Mouse (Mus musculus) embryonic facial prominence, embryonic 10.5 days (tissue): ENCODE measurements at regions not wholly inside any gene's neighbourhood (a gene's known extent, or its start where the extent isn't known, plus 50 kb on each side); places are given as distances from the start of the nearest gene placed in this dataset.
A peak's percentile ranks its signal among the peaks of the same experiment; 100 is the strongest.
"Not testable (repeated sequence)": the region's sequence is repeated elsewhere in the genome, so short reads cannot be mapped to it uniquely, and the experiment has no call there.

Experiments
- DNase-seq: peaks from one replicate; pipeline ENCODE4 v3.0.0-alpha.2; 2017; ENCODE audit warnings: low spot score
- H3K27ac ChIP-seq: fragments of 300-500 bp; sonication (generic); replicated peaks from 2 replicates; pipeline ENCODE4 v1.5.1; 2016; ENCODE audit warnings: mild to moderate bottlenecking
- H3K27me3 ChIP-seq: fragments of 300-500 bp; sonication (generic); replicated peaks from 2 replicates; pipeline ENCODE4 v1.6.1; 2016; ENCODE audit warnings: low read depth, mild to moderate bottlenecking; ENCODE audit not compliant: poor library complexity, severe bottlenecking
- H3K36me3 ChIP-seq: fragments of 300-500 bp; sonication (generic); replicated peaks from 2 replicates; pipeline ENCODE4 v1.6.1; 2016; ENCODE audit warnings: mild to moderate bottlenecking, moderate library complexity
- H3K4me1 ChIP-seq: fragments of 300-500 bp; sonication (generic); 2 replicates; pipeline ENCODE4 v1.6.1; 2016
- H3K4me3 ChIP-seq: fragments of 300-500 bp; sonication (generic); 2 replicates; pipeline ENCODE4 v1.5.1; 2016; ENCODE audit warnings: mild to moderate bottlenecking, moderate library complexity
- H3K9me3 ChIP-seq: fragments of 300-500 bp; sonication (generic); 2 replicates; pipeline ENCODE4 v1.6.1; 2016; ENCODE audit warnings: mild to moderate bottlenecking
- WGBS: fragments of 180-500 bp; shearing (Covaris S2); methylation state at CpG from one replicate; pipeline ENCODE4 v1.1.7; 2016; 5-methylcytosine and 5-hydroxymethylcytosine counted together

DNA sequence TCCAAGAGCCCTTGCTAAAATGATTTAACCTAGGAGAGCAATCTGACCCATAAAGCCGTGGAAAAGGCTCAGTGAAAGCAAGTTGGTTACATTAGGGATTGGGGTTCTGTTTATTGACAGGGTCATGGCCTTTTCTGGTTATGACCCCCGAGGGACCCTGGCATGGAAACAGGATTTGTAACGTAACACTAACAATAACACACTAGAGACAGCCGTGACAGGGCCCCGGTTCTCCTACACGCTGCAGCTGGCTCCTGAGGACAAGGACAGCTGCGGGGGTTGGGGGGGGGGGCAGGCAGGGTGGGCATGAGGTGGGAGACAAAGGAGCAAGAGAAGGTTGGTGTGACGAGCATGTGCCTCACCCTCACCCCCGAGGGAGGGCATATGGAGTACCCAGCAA is 300.4 kb downstream of the Ets1 start:
- Histone ChIP-seq H3K9me3 (no peaks in the 10 kb centered on the region), H3K4me3 (no peak overlapping the region), H3K4me1 (peaks cover 34% of the 10 kb centered on the region), H3K36me3 (no peaks in the 10 kb centered on the region), H3K27ac (no peak overlapping the region), H3K27me3 (peaks cover 48% of the 10 kb centered on the region)
- DNase-seq, result peak; percentile 69
- 22% methylated on average over 9 of the region's 9 CpGs for WGBS

- Histone ChIP-seq H3K27me3 (peaks cover 48% of the 10 kb centered on the region), H3K9me3 (no peaks in the 10 kb centered on the region), H3K36me3 (no peaks in the 10 kb centered on the region), H3K4me1 (peaks cover 34% of the 10 kb centered on the region), H3K27ac (no peak overlapping the region), H3K4me3 (no peak overlapping the region)
- no peak for DNase-seq
- WGBS, result 80% methylated on average over 7 of the region's 7 CpGs
Observed at GRCm38 (mm10) chr9:32937391-32937790, 301.4 kb downstream of the Ets1 start.

DNA sequence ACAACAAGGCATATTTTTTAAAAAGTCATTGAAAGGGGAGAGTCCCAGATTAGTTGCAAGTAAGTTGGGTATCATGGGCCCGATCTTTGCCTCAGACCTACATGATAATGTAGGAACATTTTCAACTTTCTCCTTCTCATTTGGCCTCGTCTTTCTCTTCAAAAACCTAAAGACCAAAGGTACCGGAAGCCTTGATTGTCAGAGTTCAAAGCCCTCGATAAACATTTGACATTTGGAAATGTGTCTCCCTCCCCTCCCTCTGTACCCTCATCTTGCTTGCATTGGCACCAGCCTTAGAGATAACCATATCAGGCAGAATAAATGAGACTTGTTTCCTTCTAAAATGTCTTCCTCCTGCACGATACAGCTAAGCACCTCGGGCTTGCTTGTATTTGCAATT is 302.8 kb downstream of the Ets1 start:
- no peak overlapping the region for H3K4me3 ChIP-seq
- H3K9me3 ChIP-seq, result no peaks in the 10 kb centered on the region
- H3K36me3 ChIP-seq, result no peaks in the 10 kb centered on the region
- DNase-seq, result no peak
- 92% methylated on average over 6 of the region's 6 CpGs for WGBS
- H3K27me3 ChIP-seq, result peaks cover 42% of the 10 kb centered on the region
- peaks cover 28% of the 10 kb centered on the region for H3K4me1 ChIP-seq
- no peak overlapping the region for H3K27ac ChIP-seq

DNA sequence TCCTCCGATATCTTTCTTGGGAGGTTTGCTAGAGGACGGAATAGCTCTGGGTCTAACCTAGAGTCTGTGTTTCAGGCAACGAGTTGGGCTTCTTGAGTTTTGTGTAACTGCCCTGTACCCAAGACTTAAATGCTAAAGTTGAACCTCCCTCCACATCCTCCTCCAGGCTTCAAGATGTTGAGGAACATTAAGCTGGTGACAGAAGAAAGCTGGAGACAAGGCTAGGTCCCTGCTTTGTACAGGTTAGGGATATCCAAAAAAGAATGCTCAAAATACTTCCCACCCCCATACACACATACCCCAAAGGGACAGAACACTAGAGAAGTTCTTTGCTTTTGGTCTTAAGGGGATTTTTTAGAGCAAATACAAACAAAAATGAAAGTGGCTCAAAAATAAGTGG is 303.6 kb downstream of the Ets1 start:
- WGBS, result 95% methylated on average over 3 of the region's 3 CpGs
- H3K4me3 ChIP-seq, result no peak overlapping the region
- H3K27me3 ChIP-seq, result peaks cover 38% of the 10 kb centered on the region
- H3K9me3 ChIP-seq, result no peaks in the 10 kb centered on the region
- no peak for DNase-seq
- no peak overlapping the region for H3K27ac ChIP-seq
- H3K4me1 ChIP-seq, result peaks cover 28% of the 10 kb centered on the region
- no peaks in the 10 kb centered on the region for H3K36me3 ChIP-seq

DNA sequence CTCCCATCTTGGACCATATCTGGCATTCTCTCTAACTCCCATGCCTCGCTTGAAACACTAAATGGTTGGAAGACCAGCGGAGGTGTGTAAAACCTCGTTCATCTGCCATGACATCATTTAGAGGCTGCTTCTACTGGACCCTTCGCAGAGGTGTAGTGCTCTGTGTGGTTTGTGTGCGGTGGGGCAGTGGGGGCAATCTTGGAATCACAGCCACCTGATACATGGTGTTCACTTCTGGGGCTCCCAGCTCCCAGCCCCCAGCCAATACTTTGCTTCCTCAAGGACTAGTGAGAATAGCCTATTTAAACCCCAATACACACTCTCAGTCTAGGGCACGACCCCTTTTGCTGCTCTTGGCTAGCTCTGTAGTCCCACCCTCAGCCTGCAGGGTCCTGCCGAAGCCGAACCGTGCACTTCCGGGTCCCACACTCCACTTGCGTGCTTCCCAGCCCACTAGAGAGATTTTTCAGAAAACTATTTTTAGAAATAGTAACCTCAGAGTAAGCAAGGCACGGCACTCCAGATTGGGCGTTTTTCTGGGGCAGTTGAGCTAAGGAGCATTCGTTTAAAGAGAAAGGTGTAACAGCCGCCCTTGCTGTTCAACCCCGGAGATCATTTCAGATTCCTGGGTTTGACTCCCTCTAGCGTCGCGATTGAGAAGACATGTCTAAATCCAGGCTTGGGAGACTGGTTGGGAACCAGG is 304.2 kb downstream of the Ets1 start:
- peak overlapping the region; percentile 82 for H3K27ac ChIP-seq
- no peaks in the 10 kb centered on the region for H3K36me3 ChIP-seq
- DNase-seq, result peak; percentile 85
- peak overlapping the region; percentile 58 for H3K4me3 ChIP-seq
- H3K9me3 ChIP-seq, result no peaks in the 10 kb centered on the region
- H3K27me3 ChIP-seq, result peaks cover 38% of the 10 kb centered on the region
- 20% methylated on average over 19 of the region's 19 CpGs for WGBS
- H3K4me1 ChIP-seq, result peaks cover 28% of the 10 kb centered on the region

- H3K27me3 ChIP-seq, result peaks cover 38% of the 10 kb centered on the region
- WGBS, result 44% methylated on average over 12 of the region's 12 CpGs
- H3K36me3 ChIP-seq, result no peaks in the 10 kb centered on the region
- H3K27ac ChIP-seq, result peak overlapping the region; percentile 82
- DNase-seq, result no peak
- H3K4me3 ChIP-seq, result peak overlapping the region; percentile 58
- peaks cover 25% of the 10 kb centered on the region for H3K4me1 ChIP-seq
- no peaks in the 10 kb centered on the region for H3K9me3 ChIP-seq
Observed at GRCm38 (mm10) chr9:32940919-32941767, 305.1 kb downstream of the Ets1 start.

GRCm38 (mm10) chr9:32941768-32942030 is 305.7 kb downstream of the Ets1 start:
- no peaks in the 10 kb centered on the region for H3K36me3 ChIP-seq
- DNase-seq, result no peak
- H3K9me3 ChIP-seq, result no peaks in the 10 kb centered on the region
- H3K4me3 ChIP-seq, result no peak overlapping the region
- H3K4me1 ChIP-seq, result peaks cover 20% of the 10 kb centered on the region
- no peak overlapping the region for H3K27ac ChIP-seq
- peaks cover 38% of the 10 kb centered on the region for H3K27me3 ChIP-seq

GRCm38 (mm10) chr9:32947221-32947620 is 311.2 kb downstream of the Ets1 start:
- Histone ChIP-seq H3K9me3 (no peaks in the 10 kb centered on the region), H3K4me3 (no peak overlapping the region), H3K27me3 (0 out of 2 replicates have a peak, but pooled peaks cover 8% of the 10 kb centered on the region), H3K36me3 (no peaks in the 10 kb centered on the region), H3K27ac (no peak overlapping the region), H3K4me1 (no peaks in the 10 kb centered on the region)
- no peak for DNase-seq
- WGBS, result 88% methylated on average over 3 of the region's 3 CpGs

DNA sequence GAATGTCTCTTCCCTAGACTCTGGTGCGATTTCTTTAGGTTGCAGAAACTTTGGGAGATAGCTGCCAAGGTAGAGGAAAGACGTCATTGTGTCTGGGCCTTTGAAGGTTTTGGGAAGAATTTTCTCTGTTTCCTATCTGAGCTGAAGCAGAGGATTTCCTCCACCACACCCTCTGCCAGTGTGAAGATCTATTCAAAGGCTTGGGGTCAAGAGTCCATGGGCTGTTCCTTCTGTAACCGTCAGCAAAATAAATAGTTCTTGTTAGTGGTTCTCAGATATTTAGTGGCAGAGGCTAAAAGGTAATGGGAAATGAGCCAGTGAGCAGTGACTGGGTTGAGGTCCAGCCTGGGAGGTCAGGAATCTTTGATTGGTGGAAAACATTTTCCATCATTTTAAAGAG is 313.0 kb downstream of the Ets1 start:
- no peak overlapping the region for H3K27ac ChIP-seq
- no peak for DNase-seq
- H3K9me3 ChIP-seq, result 0 out of 2 replicates have a peak, but pooled peaks cover 2% of the 10 kb centered on the region
- no peaks in the 10 kb centered on the region for H3K36me3 ChIP-seq
- H3K27me3 ChIP-seq, result no peaks in the 10 kb centered on the region
- no peaks in the 10 kb centered on the region for H3K4me1 ChIP-seq
- no peak overlapping the region for H3K4me3 ChIP-seq
- WGBS, result 65% methylated on average over 3 of the region's 3 CpGs

- no peak for DNase-seq
- 88% methylated on average over 3 of the region's 3 CpGs for WGBS
- H3K36me3 ChIP-seq, result no peaks in the 10 kb centered on the region
- H3K27me3 ChIP-seq, result no peaks in the 10 kb centered on the region
- no peak overlapping the region for H3K4me3 ChIP-seq
- H3K9me3 ChIP-seq, result no peaks in the 10 kb centered on the region; the same call in 1 of the 2 replicates
- no peaks in the 10 kb centered on the region for H3K4me1 ChIP-seq
- no peak overlapping the region for H3K27ac ChIP-seq
Observed at GRCm38 (mm10) chr9:32958716-32959115, 322.7 kb downstream of the Ets1 start.

DNA sequence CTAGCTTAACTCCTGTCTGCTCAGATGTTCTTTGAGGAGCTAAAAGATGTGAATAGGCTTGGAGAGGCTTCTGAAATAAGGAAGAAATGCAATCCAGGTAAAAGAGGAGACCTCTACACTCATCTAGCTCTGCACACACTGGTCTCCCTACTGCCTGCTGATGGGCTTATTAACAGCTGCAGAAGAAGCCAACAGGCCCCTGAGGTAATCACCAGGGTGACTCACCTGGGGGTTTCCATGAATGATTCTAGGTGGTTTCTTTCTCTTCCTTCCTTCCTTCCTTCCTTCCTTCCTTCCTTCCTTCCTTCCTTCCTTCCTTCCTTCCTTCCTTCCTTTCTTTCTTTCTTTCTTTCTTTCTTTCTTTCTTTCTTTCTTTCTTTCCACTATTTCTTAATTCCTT is 323.4 kb downstream of the Ets1 start:
- H3K9me3 ChIP-seq, H3K36me3 ChIP-seq, H3K27ac ChIP-seq, H3K4me1 ChIP-seq, H3K27me3 ChIP-seq, H3K4me3 ChIP-seq, DNase-seq: not testable (repeated sequence)

GRCm38 (mm10) chr9:32962679-32963205 is 326.7 kb downstream of the Ets1 start:
- WGBS, result 91% methylated on average over 5 of the region's 5 CpGs

GRCm38 (mm10) chr9:32968446-32968845 is 332.4 kb downstream of the Ets1 start:
- no peak overlapping the region for H3K4me3 ChIP-seq
- H3K27ac ChIP-seq, result no peak overlapping the region
- H3K27me3 ChIP-seq, result no peaks in the 10 kb centered on the region
- no peaks in the 10 kb centered on the region for H3K36me3 ChIP-seq
- no peak for DNase-seq
- 76% methylated on average over 2 of the region's 2 CpGs for WGBS
- H3K9me3 ChIP-seq, result no peaks in the 10 kb centered on the region
- peaks cover 12% of the 10 kb centered on the region for H3K4me1 ChIP-seq

More at GRCm38 (mm10) chr9:32962679-32963205, 326.7 kb downstream of the Ets1 start:
- no peaks in the 10 kb centered on the region for H3K27me3 ChIP-seq
- no peak overlapping the region for H3K27ac ChIP-seq
- no peak overlapping the region for H3K4me3 ChIP-seq
- no peaks in the 10 kb centered on the region for H3K4me1 ChIP-seq
- no peaks in the 10 kb centered on the region; the same call in 1 of the 2 replicates for H3K9me3 ChIP-seq
- H3K36me3 ChIP-seq, result no peaks in the 10 kb centered on the region
- no peak for DNase-seq
